Mouse (Mus musculus) leukemia stem cell, adult 10-12 weeks (primary cell): ENCODE measurements around the gene Gm7257. TPM values are rescaled to one million over a fixed set of nuclear protein-coding genes. Genes with fewer than 3 reads are reported as not detected.

Source experiments
- polyA plus RNA-seq: library from polyadenylated mRNA; stranded (reverse); fragments of >175 nt; gene quantifications from 2 replicates; pipeline ENCODE4 v1.2.3, GENCODE M21; 2012; ENCODE audit warnings: low replicate concordance

Gene Gm7257
- not detected in 2 replicates for polyA plus RNA-seq

GRCm38 (mm10) chr9:36431584-36431983, at the start of gene Gm7257:
Gene Gm7257 (plus strand): TSS chr9:36431884.

GRCm38 (mm10) chr9:36475338-36475737, 43.7 kb downstream of the Gm7257 start, which contains the start of gene Gm9513:
Gene Gm9513 (plus strand): TSS chr9:36475638.

Other genes starting within 250 kb of the Gm7257 start
- not detected in 2 replicates for gene Gm9513, start 43.8 kb downstream of the Gm7257 start, polyA plus RNA-seq
- gene Gm5615, start 110.1 kb downstream of the Gm7257 start, polyA plus RNA-seq: not detected in 2 replicates
- not detected in 2 replicates for gene Gm17689, start 150.8 kb downstream of the Gm7257 start, polyA plus RNA-seq
- not detected in 2 replicates for gene A630095E13Rik, start 211.5 kb downstream of the Gm7257 start, polyA plus RNA-seq